In the genomic region with DNA sequence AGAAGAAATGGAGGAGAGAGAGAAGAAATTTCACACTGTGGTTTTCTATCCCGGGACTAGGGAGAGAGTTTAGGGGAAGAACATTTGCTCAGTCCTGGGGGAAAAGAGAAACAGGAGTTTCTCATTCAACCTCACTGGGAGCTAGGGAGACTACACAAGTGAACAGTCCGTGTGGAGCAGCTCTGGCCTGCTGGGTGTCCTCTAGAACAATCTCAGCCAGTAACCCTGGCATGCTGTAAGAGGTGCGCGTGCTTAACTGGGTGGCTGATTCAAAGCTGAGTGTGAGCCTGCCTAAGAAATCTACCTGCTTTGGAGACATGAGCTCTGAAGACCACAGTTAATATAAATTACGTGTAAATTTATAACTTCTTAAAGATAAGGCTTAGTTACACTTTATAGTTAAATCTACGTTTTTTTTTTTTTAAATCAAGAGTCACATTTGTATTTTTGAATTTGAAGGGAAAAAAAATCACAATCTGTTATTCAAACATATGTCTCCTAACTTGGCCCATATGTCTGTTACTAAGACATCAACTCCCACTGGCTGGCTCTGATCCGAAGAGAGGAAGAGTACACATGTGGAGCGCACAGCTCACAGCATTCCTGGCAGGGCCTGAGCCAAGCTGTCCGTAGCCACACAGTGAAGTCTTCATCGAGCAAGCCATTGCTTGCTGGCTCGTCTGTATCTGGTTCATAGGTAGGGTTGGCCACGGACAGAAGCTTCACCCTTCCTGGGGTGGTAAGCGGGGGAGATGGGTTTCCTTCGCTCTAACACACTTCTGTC, we compare ENCODE assay signal across 11 mouse cellular contexts. TPM values are rescaled to one million over a fixed set of nuclear protein-coding genes. Genes with fewer than 3 reads are reported as not detected.
DNase-seq lines count a peak whose midpoint lies in the region; ATAC-seq and TF ChIP-seq lines count a peak whose summit lies in the region.
"Had no signal": no experiment of that assay in that cellular context is flagged by ENCODE, and none has a peak within 500 bp of the region (broad histone marks: within the 10 kb centered on the region; RNA-seq: fewer than 3 reads in every experiment).

No protein-coding gene starts in this region.

- no peak for TF ChIP-seq CTCF in brain, embryonic 14.5 days (IDR thresholded peaks at IDR 0.05; ENCODE audit: borderline replicate concordance, extremely low read depth, insufficient read depth, insufficient read length)

- H3K9me3 ChIP-seq in heart, embryonic 12.5 days (replicated peaks) = 0 out of 2 replicates have a peak, but pooled peaks cover 3% of the 10 kb centered on the region

- no peaks in the 10 kb centered on the region for H3K27me3 ChIP-seq in heart, embryonic 12.5 days (replicated peaks)

- DNase-seq in heart, adult 11 months = peak; percentile 91
- peak; percentile 56 for DNase-seq in brain, embryonic 14.5 days (ENCODE audit: low read depth)
- DNase-seq in frontal cortex, postnatal 36 days (ENCODE audit: low spot score in 2 of 2) = peak; percentile 61 to 80
- DNase-seq in left cerebral cortex, postnatal 10 days (ENCODE audit: extremely low spot score in 1 of 2, low spot score in 2 of 2) = peak; percentile 48 to 59
- no peak for DNase-seq in kidney, postnatal 25 days
- no peak for DNase-seq in spleen, postnatal 14 days (ENCODE audit: low spot score in 2 of 2)
- no peak for DNase-seq in ovary, postnatal 14 days (ENCODE audit: low spot score)
- DNase-seq: heart, postnatal 14 days had no signal

- no peak for TF ChIP-seq POLR2A in brain, embryonic 14.5 days (IDR thresholded peaks at IDR 0.05; ENCODE audit: borderline replicate concordance, extremely low read depth, insufficient read depth, insufficient read length, poor library complexity, severe bottlenecking)

- no peaks in the 10 kb centered on the region for H3K36me3 ChIP-seq in heart, embryonic 12.5 days

- no peak overlapping the region for H3K9ac ChIP-seq in heart, embryonic 12.5 days

- WGBS in heart, embryonic 12.5 days = 83% methylated on average over 14 of the region's 14 CpGs

- H3K27ac ChIP-seq in heart, embryonic 12.5 days (ENCODE audit: poor library complexity, severe bottlenecking) = no peak overlapping the region
- H3K27ac ChIP-seq: kidney, postnatal 0 days had no signal

- no peak for ATAC-seq in heart, embryonic 12.5 days (ENCODE audit: insufficient number of reproducible peaks, low FRiP score)
- ATAC-seq: CD4-positive, CD25-positive, alpha-beta regulatory T cell, adult 4 months had no signal

- intact Hi-C loops in left cerebral cortex, postnatal 10 days (cut with DNase I) = no loop called here

- H3K4me1 ChIP-seq in heart, embryonic 12.5 days (replicated peaks) = peaks cover 11% of the 10 kb centered on the region

- H3K4me3 ChIP-seq in heart, embryonic 12.5 days = no peak overlapping the region

- H3K4me2 ChIP-seq in heart, embryonic 12.5 days = no peak overlapping the region

RNA-seq across cellular contexts. Expression of a gene that starts 24.4 kb away (rescaled TPM):
- polyA plus RNA-seq in heart, embryonic 12.5 days (2016; fragmentation: Nextera tagmentation; extraction: Ambion mirVana) = 0.08 TPM in 1 of 2 replicates, not detected in the other
- polyA plus RNA-seq in brain, embryonic 14.5 days (2012; rRNA removed) = 1.1 and 1.6 TPM in 2 replicates
- total RNA-seq in left cerebral cortex, postnatal 10 days (2021) = under 1 TPM; 0.16 to 0.79 TPM
- total RNA-seq: heart, postnatal 14 days had no signal
- polyA plus RNA-seq: CD4-positive, CD25-positive, alpha-beta regulatory T cell, adult 4 months; kidney, postnatal 0 days had no signal

RNA-seq across cellular contexts. Expression of a gene that starts 36.9 kb away (rescaled TPM):
- polyA plus RNA-seq in heart, embryonic 12.5 days (2016; fragmentation: Nextera tagmentation; extraction: Ambion mirVana) = 20.6 and 25.3 TPM in 2 replicates
- 49.5 and 49.6 TPM in 2 replicates for polyA plus RNA-seq in brain, embryonic 14.5 days (2012; rRNA removed)
- total RNA-seq in left cerebral cortex, postnatal 10 days (2021) = 10 to 100 TPM; 45.8 to 46.8 TPM

Comparison
In these comparisons a context has a peak if more than half of its experiments do, and no peak if none do; other contexts are left out.
1. DNase-seq: peak in heart, adult 11 months (single experiment), brain, embryonic 14.5 days (single experiment), frontal cortex, postnatal 36 days (2 of 2) and left cerebral cortex, postnatal 10 days (2 of 2); none in kidney, postnatal 25 days (0 of 2), spleen, postnatal 14 days (0 of 2) and ovary, postnatal 14 days (single experiment).